Mouse (Mus musculus) adrenal gland, postnatal 36 days (tissue): ENCODE results near the gene Btf3l4. TPM values are rescaled to one million over a fixed set of nuclear protein-coding genes. Genes with fewer than 3 reads are reported as not detected.

ENCODE experiments used
- DNase-seq, 2 experiments: peaks; one replicate each; pipeline ENCODE4 v3.0.0; 2021; ENCODE audit warnings: mixed read lengths in 1 of 2
- long read RNA-seq, 2 experiments: library from polyadenylated mRNA; stranded (forward); transcript quantifications; one replicate each; pipeline ENCODE4 v2.0.0; 2021; ENCODE audit warnings: borderline sequencing depth in 2 of 2
- total RNA-seq, 2 experiments: library from RNA; stranded (reverse); gene quantifications; 2 replicates each; pipeline ENCODE4 v1.2.3; 2021

Gene Btf3l4
- 100 to 1,000 TPM; 112 to 159 TPM for total RNA-seq
- long read RNA-seq, experiment 1, transcript Btf3l4-204 (6 exons, 3,141 nt): major isoform, 98 of 128 reads
- long read RNA-seq, experiment 1, transcript Btf3l4-203 (6 exons, 1,033 nt): minor isoform, 9 of 128 reads
- long read RNA-seq, experiment 1, partial matches to known transcripts: 2 of 128 reads
- long read RNA-seq, experiment 1, other reads (novel, unspliced or antisense): 17 of 128 reads
- long read RNA-seq, experiment 2, transcript Btf3l4-204 (6 exons, 3,141 nt): major isoform, 42 of 48 reads
- long read RNA-seq, experiment 2, partial matches to known transcripts: 0 of 48 reads
- long read RNA-seq, experiment 2, other reads (novel, unspliced or antisense): 3 of 48 reads

DNA sequence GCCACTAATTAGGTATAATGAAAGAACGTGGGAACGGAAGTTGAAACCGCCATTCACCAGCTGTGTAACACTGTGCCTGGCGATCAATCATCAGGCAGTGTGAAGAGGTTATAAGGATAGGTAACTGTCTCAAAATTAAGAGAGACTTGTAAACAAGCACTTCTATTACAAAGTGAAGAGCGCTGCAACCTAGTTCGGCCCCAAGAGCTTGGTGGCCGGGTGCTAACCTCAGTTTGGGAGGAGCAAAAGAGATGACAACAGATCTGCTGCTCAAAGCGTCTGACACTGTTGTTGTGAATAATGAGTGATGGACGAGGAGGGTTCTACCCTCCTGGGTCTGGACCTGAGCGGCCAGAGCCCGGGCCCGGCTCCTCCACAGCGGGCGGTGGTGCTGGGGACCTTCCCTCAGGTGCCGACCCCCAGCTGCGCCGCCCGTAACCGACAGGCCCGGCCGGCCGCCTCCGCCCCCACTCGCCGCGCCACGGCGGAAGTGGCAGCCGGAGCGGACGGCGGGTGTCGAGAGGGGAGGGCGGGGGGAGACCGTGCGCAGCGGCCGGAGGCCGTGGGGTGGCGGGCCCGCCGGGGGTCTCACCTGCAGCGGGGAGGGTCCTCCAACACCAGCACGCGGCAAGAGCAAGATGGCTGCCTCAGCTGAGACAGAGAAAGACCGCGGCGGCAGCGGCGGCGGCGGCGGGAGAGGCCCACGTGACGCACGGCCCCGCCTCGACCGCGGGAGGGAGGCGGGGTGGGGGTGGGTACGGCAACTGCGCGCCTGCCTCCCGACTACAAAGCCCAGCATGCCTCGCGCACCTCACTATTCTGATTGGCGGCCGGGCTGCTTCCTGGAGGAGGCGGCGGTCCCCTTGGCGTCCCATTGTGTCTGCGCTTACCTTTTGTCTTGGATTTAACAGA lies at the start of gene Btf3l4:
Gene Btf3l4 (minus strand): TSS at position 699 of the 912 bp plus-strand sequence.
- DNase-seq: peak; percentile 93 to 95

DNA sequence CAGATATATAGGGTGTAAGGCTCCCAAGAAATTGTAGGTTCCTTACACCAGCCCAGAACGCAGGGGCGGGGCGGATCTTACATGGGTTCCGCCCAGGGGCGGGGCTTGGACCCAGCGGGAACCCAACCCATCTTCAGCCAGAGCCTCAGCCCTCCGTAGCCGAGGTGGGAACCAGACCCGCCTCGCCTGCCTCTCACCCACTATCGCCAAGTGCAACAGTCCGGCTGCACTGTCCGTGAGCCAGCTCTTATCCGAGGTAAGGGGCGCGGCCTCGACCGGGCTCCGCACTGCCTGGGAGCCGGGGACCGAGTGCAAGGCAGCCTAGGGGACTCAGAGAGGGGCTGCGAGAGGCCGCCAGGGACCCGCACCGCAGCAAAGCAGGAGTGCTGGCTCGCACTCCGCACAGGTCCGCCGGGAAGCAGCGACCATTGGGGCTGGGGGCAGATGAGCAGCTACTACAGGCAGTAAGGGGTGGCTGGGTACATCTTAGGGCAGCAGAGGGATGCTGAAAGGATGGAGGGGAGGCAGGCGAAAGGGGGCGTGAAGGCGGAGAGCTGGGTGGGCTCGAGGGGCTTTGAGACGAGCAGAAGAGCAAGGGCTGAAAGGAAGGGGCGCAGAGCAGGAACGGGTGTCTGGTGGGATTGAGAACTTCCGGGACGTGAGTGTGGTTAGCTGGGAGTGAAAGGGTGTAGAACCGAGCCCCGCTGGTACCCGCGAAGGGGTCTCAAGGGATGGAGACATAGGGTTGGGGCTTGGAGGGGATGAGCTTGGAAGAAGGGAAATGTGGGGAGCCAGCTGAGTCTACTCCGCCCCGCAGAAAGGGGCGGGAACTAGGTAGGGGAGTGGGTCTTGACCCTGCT lies 45.8 kb upstream of the Btf3l4 start, which contains the start of gene Rab3b:
Gene Rab3b (plus strand): TSS at position 101 of the 860 bp plus-strand sequence.
- peak; percentile 58 to 73 for DNase-seq

DNA sequence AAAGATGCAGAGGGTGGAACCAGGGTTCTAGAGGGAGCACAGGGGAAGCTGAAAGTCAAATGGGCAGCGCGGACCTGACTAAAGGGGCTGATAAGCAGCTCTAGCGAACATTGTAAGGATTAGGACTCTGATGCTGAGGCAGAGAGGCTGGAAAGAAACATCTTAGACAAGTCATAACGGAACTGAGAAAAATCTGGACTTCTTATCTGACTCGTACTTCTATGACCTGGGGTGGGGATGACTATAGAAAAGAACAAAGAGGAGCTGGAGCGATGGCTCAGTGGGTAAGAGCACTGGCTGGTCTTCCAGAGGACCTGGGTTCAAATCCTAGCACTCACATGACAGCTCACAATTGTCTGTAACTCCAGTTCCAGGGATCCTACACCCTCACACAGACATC lies 44.5 kb upstream of the Btf3l4 start:
- no peak for DNase-seq

DNA sequence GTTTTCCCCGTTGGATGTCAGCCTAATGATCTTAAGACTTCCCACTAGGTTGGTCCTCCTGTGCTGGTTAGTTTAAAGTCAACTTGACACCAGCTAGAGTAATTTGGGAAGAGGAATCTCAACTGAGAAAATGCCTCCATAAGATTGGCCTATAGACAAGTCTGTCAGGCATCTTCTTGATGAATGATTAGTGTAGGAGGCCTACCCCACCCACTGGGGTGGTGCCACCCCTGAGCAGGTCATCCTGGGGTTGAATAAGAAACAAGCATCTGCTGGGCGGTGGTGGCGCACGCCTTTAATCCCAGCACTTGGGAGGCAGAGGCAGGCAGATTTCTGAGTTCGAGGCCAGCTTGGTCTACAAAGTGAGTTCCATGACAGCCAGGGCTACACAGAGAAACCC lies 40.3 kb upstream of the Btf3l4 start:
- DNase-seq: no peak

DNA sequence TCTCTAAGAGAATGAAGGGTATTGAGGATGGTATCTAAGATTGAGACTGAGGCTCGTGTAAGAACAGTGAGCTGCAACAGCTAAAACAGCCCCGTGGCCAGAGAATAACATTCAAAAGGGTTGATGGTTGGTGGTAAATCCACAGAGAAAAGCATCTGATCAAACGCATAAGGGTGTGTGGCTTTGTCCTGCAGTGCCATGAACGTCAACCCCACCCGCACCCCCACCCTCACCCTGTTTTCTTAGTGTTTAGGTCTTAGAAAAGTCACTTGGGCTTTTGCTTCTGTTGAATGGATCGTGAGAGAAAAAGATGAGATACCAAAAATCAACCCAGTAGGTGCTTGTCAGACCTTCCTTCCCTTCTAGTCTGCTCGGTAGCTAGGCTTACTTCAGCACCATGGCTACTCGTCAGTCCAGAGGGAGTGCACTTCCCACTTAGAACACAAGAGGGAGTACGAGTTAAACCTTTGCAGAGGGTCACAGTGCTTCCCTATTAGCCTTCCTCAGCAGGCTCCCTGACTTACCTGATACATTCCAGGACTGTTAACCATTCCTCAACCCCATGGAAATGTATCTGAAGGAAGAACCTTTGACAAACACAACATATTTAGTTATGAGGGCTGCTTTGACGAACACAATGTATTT lies 36.4 kb upstream of the Btf3l4 start:
- DNase-seq: peak; percentile 74 to 85

DNA sequence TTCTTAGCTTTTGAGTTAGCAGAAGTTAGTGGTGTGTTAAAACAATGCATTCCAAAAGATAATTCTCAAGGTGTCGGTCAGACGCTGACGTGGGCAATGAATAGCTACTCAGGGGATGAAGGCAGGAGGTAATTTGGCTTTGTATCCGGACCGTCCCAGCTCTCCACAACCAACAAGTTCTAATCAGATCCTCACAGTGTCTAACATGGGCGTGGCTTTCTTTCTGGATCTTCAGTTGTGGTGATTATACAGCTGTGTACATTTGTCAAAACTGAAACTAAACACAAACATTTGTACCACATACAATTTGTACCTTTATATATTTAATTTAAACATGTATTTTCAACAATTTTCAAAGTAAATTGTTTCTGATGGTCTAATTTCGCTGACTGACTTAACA lies 33.4 kb upstream of the Btf3l4 start:
- DNase-seq: no peak

DNA sequence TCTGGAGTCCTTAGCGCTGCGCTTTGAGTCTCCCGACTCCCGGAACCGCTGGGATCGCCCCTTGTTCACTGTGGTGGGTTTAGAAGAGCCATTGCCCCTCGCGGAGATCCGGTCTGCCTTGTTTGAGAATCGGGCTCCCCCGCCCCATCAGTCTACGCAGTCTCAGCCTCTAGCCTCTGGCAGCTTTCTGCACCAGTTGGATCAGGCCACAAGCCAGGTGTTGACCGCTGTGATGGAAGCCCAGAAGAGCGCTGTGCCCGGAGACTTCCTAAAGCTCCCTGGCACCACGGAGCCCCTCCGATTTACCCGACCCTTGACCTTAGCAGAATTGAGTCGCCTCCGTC lies 15.1 kb upstream of the Btf3l4 start, which contains the start of gene A730015C16Rik:
Gene A730015C16Rik (minus strand): TSS at position 115 of the 344 bp plus-strand sequence.
- DNase-seq: peak in 1 of 2 experiments; percentile 36

DNA sequence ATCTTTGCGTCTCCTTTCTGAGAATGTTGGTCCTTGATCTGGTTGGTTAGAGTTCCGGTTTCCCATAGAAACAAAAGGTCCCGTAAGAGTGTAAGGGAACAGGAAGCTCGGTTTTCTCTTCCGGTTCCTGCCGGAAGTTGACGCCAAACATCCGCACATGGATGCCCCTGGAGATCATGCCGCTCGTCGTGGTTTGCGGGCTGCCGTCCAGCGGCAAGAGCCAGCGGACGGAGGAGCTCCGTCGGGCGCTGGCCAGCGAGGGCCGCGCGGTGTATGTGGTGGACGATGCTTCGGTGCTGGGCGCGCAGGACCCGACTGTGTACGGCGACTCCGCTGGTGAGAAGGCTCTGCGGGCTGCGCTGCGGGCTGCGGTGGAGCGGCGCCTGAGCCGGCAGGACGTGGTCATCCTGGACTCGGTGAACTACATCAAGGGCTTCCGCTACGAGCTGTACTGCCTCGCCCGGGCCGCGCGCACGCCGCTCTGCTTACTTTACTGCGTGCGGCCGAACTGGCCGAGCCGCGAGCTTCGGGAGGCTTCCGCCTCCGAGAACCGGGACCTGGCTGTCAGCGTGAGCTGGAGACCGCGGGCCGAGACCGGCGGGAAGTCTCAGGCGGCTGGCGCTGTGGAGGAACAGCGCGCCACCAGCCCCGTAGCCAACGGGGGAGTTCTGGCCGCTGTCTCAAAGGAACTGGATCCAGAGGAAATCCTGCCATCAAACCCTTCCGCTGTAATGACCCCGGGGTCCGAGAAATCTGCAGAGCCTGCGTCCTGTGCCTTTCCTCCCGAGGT lies 14.5 kb upstream of the Btf3l4 start, which contains the start of gene Kti12:
Gene Kti12 (plus strand): TSS at position 71 of the 790 bp plus-strand sequence.
- DNase-seq: peak; percentile 87 to 89

DNA sequence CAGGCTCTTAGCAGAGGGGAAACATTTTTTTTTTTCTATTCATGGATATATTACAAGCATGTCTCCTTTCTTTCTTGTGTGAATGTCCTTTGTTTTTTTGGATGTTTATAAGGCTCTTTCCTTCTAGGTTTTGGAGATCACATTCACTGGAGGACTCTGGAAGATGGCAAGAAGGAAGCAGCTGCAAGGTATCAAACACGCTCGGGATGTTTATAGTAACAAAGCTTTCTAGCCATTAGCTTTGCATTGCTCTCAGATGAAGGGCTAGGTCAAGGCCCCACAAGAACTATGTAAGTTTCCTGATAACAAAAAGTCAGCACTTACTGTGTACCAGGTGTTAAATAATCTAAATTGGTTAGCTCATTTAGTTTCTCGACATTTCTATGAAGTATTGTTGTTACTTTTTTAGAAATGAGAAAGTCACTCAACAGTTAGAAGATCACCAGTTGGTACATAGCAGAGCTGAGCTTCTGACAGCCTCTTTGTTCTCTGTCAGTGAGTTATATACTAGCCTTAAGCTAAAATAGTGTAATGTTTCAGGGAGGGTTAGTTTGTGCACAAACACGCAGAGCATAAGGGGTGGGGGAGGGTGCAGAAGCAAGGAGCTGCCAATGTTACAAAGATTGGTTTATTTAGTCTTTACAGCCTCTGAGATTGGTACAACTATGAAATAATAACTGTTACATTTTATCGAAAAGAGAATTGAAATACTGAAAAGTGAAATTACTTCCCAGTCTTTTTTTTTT lies 12.6 kb upstream of the Btf3l4 start:
- DNase-seq: no peak

DNA sequence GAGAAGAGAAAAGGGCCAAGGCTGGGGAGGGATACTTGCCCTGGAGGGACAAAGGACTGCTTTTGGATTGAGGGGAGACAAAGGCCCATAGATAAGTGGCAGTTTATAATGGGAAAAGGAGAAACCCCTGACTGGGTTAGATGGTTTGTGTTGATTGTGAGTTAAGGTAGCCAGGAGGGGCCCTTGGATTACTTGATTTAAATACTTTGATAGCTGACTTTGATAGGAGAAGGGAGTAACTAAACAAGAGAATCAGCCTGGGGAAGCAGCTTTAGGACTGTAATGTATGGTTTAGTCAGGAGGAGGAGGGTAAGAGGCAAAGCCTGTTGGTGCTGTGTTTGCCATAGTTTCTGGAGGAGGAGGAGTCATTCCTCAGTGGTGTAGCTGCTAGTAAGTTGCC lies 9.9 kb upstream of the Btf3l4 start:
- DNase-seq: no peak

DNA sequence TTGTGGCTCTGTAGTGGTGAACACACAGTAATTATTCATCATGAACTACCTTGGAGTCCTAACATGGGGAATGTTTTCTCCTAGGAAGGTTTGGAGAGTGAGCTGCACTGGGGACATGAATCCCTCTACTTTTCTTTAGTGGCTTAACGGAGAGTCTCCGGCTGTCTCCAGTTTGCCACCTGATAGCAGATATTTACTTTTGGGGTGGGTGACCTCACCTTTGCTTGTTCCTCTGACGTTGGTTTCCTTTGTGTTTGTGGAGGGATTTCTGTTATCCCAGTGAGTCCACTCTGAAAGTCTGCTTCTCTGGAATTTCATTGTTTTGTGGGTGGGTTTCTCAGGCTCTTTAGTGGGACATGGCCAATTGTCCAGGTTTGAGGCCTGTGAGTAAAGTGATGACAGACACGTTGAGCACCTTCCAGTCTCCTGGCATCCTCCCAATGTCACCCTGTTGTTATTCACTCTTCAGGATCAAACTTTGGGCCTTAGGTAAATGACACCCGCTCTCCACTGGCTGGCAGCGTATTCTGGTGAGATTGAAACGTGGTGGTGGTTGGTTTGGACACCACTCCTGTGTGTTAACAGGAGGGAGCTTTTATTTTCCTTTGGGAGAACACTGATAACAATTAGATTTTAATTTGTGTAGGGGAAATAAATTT lies 8.6 kb upstream of the Btf3l4 start:
- no peak for DNase-seq

DNA sequence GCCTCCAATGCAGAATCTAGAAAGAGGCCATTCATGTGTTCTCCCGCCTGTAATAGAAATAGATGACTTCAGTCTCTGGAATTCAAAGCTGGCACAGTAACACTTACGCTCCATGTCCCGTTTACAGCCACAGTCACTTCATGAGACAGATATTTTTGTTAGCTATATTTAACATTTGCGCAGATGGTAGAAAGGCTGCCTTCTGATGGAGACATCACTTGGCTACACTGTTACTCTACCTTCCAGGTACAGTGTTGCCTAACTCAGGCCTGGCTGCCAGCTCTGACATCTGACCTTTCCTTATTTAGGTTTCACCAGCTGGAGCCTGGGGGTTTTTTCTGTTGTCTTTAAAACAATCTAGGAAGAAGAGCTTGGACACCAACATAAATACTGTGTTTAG lies 4.6 kb upstream of the Btf3l4 start:
- DNase-seq: no peak

DNA sequence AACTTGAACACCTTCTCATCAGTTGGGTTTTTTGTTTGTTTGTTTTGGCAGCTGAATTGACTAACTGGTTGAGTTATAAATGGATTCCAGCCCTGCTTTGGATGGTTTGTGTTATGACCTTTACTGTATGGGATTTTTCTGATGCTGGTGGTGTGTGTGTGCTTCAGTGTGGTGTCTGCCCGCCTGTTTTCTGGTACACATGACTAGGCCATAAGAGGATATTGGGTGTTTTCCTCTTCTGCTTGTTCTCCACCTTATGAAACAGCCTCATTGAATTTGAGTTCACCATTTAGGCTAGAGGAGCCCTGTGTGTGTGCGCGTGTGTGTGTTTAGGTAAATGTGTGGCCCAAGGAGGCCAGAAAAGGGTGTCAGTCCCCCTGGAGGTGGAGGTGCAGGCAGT lies 2.1 kb upstream of the Btf3l4 start:
- no peak for DNase-seq

DNA sequence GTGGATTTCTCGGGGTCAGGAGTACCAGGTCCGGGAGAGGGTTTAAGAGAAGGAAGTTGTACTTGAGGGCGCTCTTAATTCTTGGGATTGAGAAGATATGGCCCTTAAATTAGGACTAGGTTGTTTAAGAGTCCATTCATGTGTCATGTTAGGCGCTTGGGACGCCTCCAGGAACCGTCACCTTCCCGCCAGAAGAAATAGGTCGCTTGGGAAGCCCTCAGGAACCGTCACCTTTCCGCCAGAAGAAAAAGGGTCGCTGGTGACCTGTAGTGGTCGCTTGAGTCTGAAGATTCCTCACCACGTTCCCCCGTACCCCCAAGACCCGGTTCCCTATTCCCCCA lies 1.5 kb upstream of the Btf3l4 start:
- DNase-seq: peak; percentile 23 to 31

DNA sequence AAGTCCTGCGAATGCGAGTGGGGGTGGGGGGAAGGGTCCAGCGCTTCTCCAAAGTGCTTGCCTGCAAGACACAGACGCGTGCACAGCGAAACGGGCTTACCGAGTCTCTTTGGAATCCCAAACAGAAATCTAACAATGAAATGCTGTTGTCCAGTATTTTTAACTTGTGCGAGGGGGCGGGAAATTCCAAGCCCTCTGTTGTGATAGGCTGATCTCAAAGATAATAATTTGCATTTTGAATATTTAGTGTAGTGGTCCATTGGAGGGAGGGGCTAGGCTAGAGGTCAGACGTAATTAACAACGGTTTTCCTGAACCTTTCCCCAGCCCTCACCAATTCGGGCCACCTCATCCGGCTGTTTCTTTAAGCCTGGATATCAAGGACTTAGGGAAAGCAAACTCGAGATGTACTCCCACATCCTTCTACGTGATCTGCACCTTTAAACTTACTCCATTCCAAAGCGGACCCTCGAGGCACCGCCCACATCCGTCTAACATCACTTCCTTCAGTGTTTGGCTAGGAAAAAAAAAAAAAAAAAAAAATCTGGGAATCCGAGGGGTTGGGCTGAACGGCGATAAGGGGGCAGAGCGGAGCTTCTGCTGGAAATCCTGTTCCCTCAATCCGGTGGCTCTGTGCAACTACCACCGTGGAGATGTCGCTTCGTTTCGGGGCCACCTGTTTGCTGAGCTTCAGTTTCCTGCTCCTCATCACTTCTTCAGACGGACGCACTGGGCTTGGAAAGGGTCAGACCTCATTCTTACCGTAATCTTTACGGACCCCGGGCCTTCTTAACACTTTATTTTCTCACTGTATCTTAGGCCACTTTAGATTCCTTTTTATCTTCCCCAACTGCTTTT lies 929 bp upstream of the Btf3l4 start, which contains the start of gene Txndc12:
Gene Txndc12 (plus strand): TSS at position 487 of the 856 bp plus-strand sequence.
- peak; percentile 87 to 90 for DNase-seq

DNA sequence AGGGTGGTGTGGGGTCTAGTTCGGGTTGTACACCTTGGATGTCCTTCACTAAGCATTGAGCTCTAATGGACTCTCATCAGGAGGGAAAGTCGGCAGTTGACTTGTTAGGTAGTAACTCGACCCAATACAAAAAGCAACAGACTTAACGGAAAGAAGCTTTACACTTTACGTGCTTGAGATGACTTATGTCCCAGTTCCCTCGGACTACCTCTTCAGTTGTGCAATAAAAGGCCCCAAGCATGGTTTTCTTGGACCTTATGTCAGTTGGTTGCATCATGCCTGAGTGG lies 357 bp upstream of the Btf3l4 start:
- no peak for DNase-seq

DNA sequence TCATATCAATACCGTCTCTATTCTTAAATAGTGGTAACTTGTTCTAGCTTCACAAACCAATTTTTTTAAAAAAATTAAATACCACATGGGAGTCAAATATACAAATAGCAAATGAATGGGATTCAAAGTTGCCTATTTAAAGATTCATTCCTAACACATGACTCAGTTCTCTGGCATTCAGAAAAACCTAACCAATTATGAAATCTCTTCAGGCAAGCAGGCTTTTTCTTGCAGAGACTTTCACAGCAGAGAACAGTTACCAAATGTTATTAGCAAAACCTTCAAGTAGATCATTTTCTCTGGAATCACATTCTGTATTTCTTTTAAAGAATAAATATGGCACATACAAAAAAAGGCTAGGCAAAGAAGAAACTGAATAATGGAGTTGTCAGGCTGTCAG lies 2.7 kb downstream of the Btf3l4 start:
- DNase-seq: no peak

DNA sequence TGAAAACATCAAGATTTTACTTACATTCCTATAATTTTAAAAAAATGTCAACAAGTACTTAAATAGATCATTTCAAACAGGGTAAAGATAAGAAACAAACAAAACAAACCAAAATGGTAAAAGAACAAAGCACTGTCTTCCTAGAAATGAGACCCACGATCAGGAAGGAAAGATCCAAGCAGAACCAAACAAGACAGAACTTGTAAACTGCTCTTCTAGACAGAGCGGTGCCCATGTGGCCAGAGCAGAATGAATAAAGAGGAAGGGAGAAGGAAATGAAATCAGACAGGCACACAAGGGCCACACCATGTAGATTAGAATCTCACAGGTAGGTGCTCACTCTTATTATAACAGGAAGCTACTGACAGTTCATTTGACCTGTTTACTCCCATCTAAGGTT lies 6.8 kb downstream of the Btf3l4 start:
- no peak for DNase-seq

DNA sequence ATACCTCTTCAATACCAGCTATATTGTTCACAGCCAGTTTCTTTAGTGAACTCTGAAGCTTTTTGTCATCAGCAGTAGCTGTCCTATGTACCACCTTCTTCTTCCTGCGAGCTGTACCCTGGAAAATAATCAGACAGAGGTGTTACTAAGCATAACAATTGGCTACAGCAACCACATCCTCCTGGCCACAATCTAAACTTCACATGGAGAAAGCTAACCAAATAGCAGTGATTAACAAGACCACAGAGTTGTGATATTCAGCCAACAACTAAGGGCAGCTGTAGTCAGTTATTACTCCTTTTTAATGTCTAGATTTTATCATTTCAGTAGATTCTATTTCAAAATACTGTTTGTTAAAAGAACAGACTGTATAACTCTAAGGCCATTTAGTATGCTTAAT lies 7.3 kb downstream of the Btf3l4 start:
- no peak for DNase-seq
